Mouse (Mus musculus): ENCODE measurements around the gene Maml2. TPM values are rescaled to one million over a fixed set of nuclear protein-coding genes. Genes with fewer than 3 reads are reported as not detected.

Gene Maml2
- polyA plus RNA-seq, 1 experiment from 2014 or later, result 12.9 TPM

- 84% methylated on average over 3 of the region's 3 CpGs for WGBS
- no peak overlapping the region for H3K9ac ChIP-seq
- H3K27ac ChIP-seq (replicated peaks), result no peak overlapping the region
- H3K27me3 ChIP-seq, result no peaks in the 10 kb centered on the region
- H3K4me1 ChIP-seq (replicated peaks), result peaks cover 21% of the 10 kb centered on the region
- no peak overlapping the region for H3K4me2 ChIP-seq
- no peak for ATAC-seq (ENCODE audit: low read depth)
- H3K36me3 ChIP-seq, result no peaks in the 10 kb centered on the region
- H3K4me3 ChIP-seq, result no peak overlapping the region
- no peaks in the 10 kb centered on the region for H3K9me3 ChIP-seq
Observed at GRCm38 (mm10) chr9:13460012-13460411, 162.3 kb downstream of the Maml2 start.

- no peaks in the 10 kb centered on the region for H3K36me3 ChIP-seq
- WGBS, result 98% methylated on average over 1 of the region's 1 CpGs
- H3K4me2 ChIP-seq, result no peak overlapping the region
- H3K4me1 ChIP-seq (replicated peaks), result peaks cover 16% of the 10 kb centered on the region; the same call in 1 of the 2 replicates
- no peak overlapping the region for H3K27ac ChIP-seq (replicated peaks)
- no peaks in the 10 kb centered on the region for H3K9me3 ChIP-seq
- no peak overlapping the region for H3K4me3 ChIP-seq
- ATAC-seq (ENCODE audit: low read depth), result no peak
- H3K9ac ChIP-seq, result no peak overlapping the region
- no peaks in the 10 kb centered on the region for H3K27me3 ChIP-seq
Observed at GRCm38 (mm10) chr9:13460926-13461325, 163.2 kb downstream of the Maml2 start.

- no peak overlapping the region for H3K9ac ChIP-seq
- ATAC-seq (ENCODE audit: low read depth), result no peak
- no peaks in the 10 kb centered on the region for H3K36me3 ChIP-seq
- no peaks in the 10 kb centered on the region for H3K9me3 ChIP-seq
- H3K27me3 ChIP-seq, result no peaks in the 10 kb centered on the region
- H3K4me3 ChIP-seq, result no peak overlapping the region
- no peak overlapping the region for H3K4me2 ChIP-seq
- H3K27ac ChIP-seq (replicated peaks), result no peak overlapping the region
- WGBS, result 85% methylated on average over 4 of the region's 4 CpGs
- peaks cover 24% of the 10 kb centered on the region for H3K4me1 ChIP-seq (replicated peaks)
Observed at GRCm38 (mm10) chr9:13465358-13466020, 167.7 kb downstream of the Maml2 start.

GRCm38 (mm10) chr9:13466351-13466750, 168.6 kb downstream of the Maml2 start:
- Histone ChIP-seq H3K36me3 (no peaks in the 10 kb centered on the region), H3K4me1 (replicated peaks) (peaks cover 27% of the 10 kb centered on the region), H3K9ac (no peak overlapping the region), H3K4me3 (no peak overlapping the region), H3K27ac (replicated peaks) (no peak overlapping the region), H3K27me3 (no peaks in the 10 kb centered on the region), H3K4me2 (no peak overlapping the region), H3K9me3 (no peaks in the 10 kb centered on the region)
- ATAC-seq (ENCODE audit: low read depth), result no peak
- 89% methylated on average over 4 of the region's 4 CpGs for WGBS

GRCm38 (mm10) chr9:13466816-13467215, 169.1 kb downstream of the Maml2 start:
- Histone ChIP-seq H3K9me3 (no peaks in the 10 kb centered on the region), H3K36me3 (no peaks in the 10 kb centered on the region), H3K4me1 (replicated peaks) (peaks cover 27% of the 10 kb centered on the region), H3K4me3 (no peak overlapping the region), H3K27me3 (no peaks in the 10 kb centered on the region), H3K4me2 (no peak overlapping the region), H3K9ac (no peak overlapping the region), H3K27ac (replicated peaks) (no peak overlapping the region)
- 88% methylated on average over 10 of the region's 10 CpGs for WGBS
- no peak for ATAC-seq (ENCODE audit: low read depth)

GRCm38 (mm10) chr9:13467745-13468144, 170.0 kb downstream of the Maml2 start:
- 75% methylated on average over 7 of the region's 7 CpGs for WGBS
- no peaks in the 10 kb centered on the region for H3K9me3 ChIP-seq
- H3K4me2 ChIP-seq, result no peak overlapping the region
- no peaks in the 10 kb centered on the region for H3K27me3 ChIP-seq
- H3K4me1 ChIP-seq (replicated peaks), result peaks cover 27% of the 10 kb centered on the region
- H3K9ac ChIP-seq, result no peak overlapping the region
- ATAC-seq (ENCODE audit: low read depth), result no peak
- H3K36me3 ChIP-seq, result no peaks in the 10 kb centered on the region
- H3K4me3 ChIP-seq, result no peak overlapping the region
- H3K27ac ChIP-seq (replicated peaks), result no peak overlapping the region

GRCm38 (mm10) chr9:13468778-13469177, 171.0 kb downstream of the Maml2 start:
- no peaks in the 10 kb centered on the region for H3K9me3 ChIP-seq
- 87% methylated on average over 6 of the region's 6 CpGs for WGBS
- no peak overlapping the region for H3K4me2 ChIP-seq
- H3K27ac ChIP-seq (replicated peaks), result peak overlapping the region; percentile 20; the same call in 1 of the 2 replicates
- ATAC-seq (ENCODE audit: low read depth), result no peak
- no peaks in the 10 kb centered on the region for H3K36me3 ChIP-seq
- H3K4me3 ChIP-seq, result no peak overlapping the region
- H3K9ac ChIP-seq, result no peak overlapping the region
- peaks cover 27% of the 10 kb centered on the region for H3K4me1 ChIP-seq (replicated peaks)
- H3K27me3 ChIP-seq, result no peaks in the 10 kb centered on the region

GRCm38 (mm10) chr9:13470013-13470412, 172.3 kb downstream of the Maml2 start:
- 52% methylated on average over 7 of the region's 7 CpGs for WGBS
- no peaks in the 10 kb centered on the region for H3K27me3 ChIP-seq
- no peaks in the 10 kb centered on the region for H3K9me3 ChIP-seq
- H3K36me3 ChIP-seq, result no peaks in the 10 kb centered on the region
- H3K4me2 ChIP-seq, result no peak overlapping the region
- H3K4me3 ChIP-seq, result no peak overlapping the region
- no peak overlapping the region for H3K9ac ChIP-seq
- H3K27ac ChIP-seq (replicated peaks), result 0 out of 2 replicates have a peak overlapping the region, but pooled peaks have one; percentile 20
- H3K4me1 ChIP-seq (replicated peaks), result peaks cover 27% of the 10 kb centered on the region
- ATAC-seq (ENCODE audit: low read depth), result no peak

GRCm38 (mm10) chr9:13474951-13475350, 177.2 kb downstream of the Maml2 start:
- Histone ChIP-seq H3K36me3 (no peaks in the 10 kb centered on the region), H3K9ac (no peak overlapping the region), H3K4me2 (no peak overlapping the region), H3K4me1 (replicated peaks) (peaks cover 18% of the 10 kb centered on the region), H3K4me3 (no peak overlapping the region), H3K27ac (replicated peaks) (no peak overlapping the region), H3K27me3 (no peaks in the 10 kb centered on the region), H3K9me3 (no peaks in the 10 kb centered on the region)
- ATAC-seq (ENCODE audit: low read depth), result no peak
- WGBS, result 93% methylated on average over 5 of the region's 5 CpGs

- H3K4me1 ChIP-seq (replicated peaks), result peaks cover 31% of the 10 kb centered on the region
- no peak overlapping the region for H3K9ac ChIP-seq
- no peak overlapping the region for H3K4me3 ChIP-seq
- WGBS, result 10% methylated on average over 4 of the region's 4 CpGs
- no peak overlapping the region for H3K27ac ChIP-seq (replicated peaks)
- ATAC-seq (ENCODE audit: low read depth), result peak; percentile 32; the same call in 1 of the 2 replicates
- H3K4me2 ChIP-seq, result no peak overlapping the region
- no peaks in the 10 kb centered on the region for H3K27me3 ChIP-seq
- no peaks in the 10 kb centered on the region for H3K36me3 ChIP-seq
- no peaks in the 10 kb centered on the region for H3K9me3 ChIP-seq
Observed at GRCm38 (mm10) chr9:13479275-13479674, 181.5 kb downstream of the Maml2 start.

- Histone ChIP-seq H3K4me2 (no peak overlapping the region), H3K4me1 (replicated peaks) (peaks cover 36% of the 10 kb centered on the region), H3K27ac (replicated peaks) (no peak overlapping the region), H3K36me3 (no peaks in the 10 kb centered on the region), H3K9ac (no peak overlapping the region), H3K27me3 (no peaks in the 10 kb centered on the region), H3K9me3 (no peaks in the 10 kb centered on the region), H3K4me3 (no peak overlapping the region)
- 60% methylated on average over 5 of the region's 5 CpGs for WGBS
- ATAC-seq (ENCODE audit: low read depth), result peak; percentile 32; the same call in 1 of the 2 replicates
Observed at GRCm38 (mm10) chr9:13483199-13484068, 185.7 kb downstream of the Maml2 start.

Measured in neural tube, embryonic 13.5 days (tissue).